Mouse (Mus musculus): ENCODE results near the gene Lzts3.

- no peak for TF ChIP-seq CTCF (IDR thresholded peaks at IDR 0.05; ENCODE audit: borderline replicate concordance, control insufficient read depth, extremely low read depth, insufficient read depth, low read length, poor library complexity)
- TF ChIP-seq POLR2A (IDR thresholded peaks at IDR 0.05; ENCODE audit: control insufficient read depth, extremely low read depth, insufficient read depth, low read length, poor library complexity): no peak
These were observed 13.9 kb upstream of the Lzts3 start for GRCm38 (mm10) chr2:130656536-130656935.

All from thymus, adult 2 months (tissue).